7 mouse cellular contexts compared by ENCODE assay signal in the genomic region with DNA sequence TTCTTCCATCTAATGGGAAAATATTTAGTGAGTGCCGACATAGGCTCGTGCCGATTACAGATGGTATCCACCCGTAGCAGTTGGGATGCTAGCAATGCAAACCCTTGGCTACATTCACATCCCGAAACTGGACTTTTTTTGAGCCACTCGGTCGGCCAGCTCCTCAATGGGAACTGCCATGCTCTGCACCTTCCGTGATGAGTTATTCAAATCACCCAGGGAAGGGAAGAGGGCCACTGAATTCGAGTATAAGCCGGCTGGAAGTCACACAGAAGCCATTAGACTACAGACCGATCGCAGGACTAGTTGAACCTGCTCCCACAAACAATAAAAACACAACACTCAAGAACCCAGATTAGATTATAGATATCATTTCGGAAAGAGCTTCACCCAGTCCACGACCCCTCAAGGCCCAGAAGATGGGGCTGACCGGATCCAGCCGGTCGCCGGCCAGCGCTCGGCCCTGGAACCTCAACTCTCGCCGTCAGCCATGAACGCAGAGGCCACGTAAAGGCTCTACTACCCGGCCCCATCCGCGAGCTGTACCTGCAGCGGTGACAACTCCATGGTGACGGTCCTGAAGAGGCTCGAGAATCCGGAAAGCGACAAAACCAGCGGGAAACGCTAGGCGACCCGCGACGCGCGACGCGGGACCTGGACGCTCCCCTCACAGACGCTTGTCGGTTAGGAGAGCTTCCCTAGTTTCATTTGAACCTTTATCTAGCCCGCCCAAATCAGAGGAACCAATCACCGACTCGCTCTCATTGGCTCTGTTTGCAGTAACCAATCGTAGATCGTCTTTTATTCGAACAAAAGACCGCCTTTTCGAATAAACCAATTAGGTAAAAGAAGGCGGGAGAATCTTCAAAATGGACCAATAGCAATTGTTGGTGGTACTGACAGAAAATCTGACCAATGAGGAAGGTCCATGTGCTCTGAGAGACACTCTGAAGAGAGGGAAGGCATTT. TPM values are rescaled to one million over a fixed set of nuclear protein-coding genes. Genes with fewer than 3 reads are reported as not detected.
DNase-seq lines count a peak whose midpoint lies in the region; ATAC-seq lines count a peak whose summit lies in the region.

A gene (minus strand): TSS at position 690 of the 968 bp plus-strand sequence.

- under 1% methylated on average over 54 of the region's 54 CpGs for WGBS in intestine, embryonic 14.5 days

- peak; percentile 94 for DNase-seq in adrenal gland, adult 2 months
- DNase-seq in embryo, embryonic 11 days, result peak; percentile 95
- DNase-seq in gastrocnemius, postnatal 25 days, result peak; percentile 88
- DNase-seq in intestine, embryonic 14.5 days (ENCODE audit: low spot score), result peak; percentile 100
- DNase-seq in left cerebral cortex, postnatal 14 days (ENCODE audit: low spot score in 2 of 2), result peak; percentile 98 to 99
- DNase-seq in mesoderm, embryonic 11.5 days (ENCODE audit: low read depth, low spot score), result peak; percentile 97
- DNase-seq in right cerebral cortex, postnatal 36 days (ENCODE audit: low spot score in 2 of 2), result peak; percentile 87 to 93

- no peaks in the 10 kb centered on the region for H3K27me3 ChIP-seq in intestine, embryonic 14.5 days (replicated peaks; ENCODE audit: control insufficient read depth, insufficient read depth, low read length)

- H3K4me2 ChIP-seq in intestine, embryonic 14.5 days (ENCODE audit: low read length), result peak within 1 kb of the TSS; percentile 72

- peak within 1 kb of the TSS; percentile 83 for H3K9ac ChIP-seq in intestine, embryonic 14.5 days (ENCODE audit: low read length)

- ATAC-seq in intestine, embryonic 14.5 days (replicated peaks; ENCODE audit: low FRiP score, low TSS enrichment, low read depth), result peak; percentile 94

- H3K27ac ChIP-seq in intestine, embryonic 14.5 days (ENCODE audit: low read depth), result peak within 1 kb of the TSS; percentile 51; the same call in 1 of the 2 replicates

- peak within 1 kb of the TSS; percentile 70 for H3K4me3 ChIP-seq in intestine, embryonic 14.5 days (ENCODE audit: low read depth, low read length)

- intact Hi-C loops in left cerebral cortex, postnatal 14 days (cut with DNase I), result no loop called here

- H3K9me3 ChIP-seq in intestine, embryonic 14.5 days (ENCODE audit: control insufficient read depth, low read length), result no peaks in the 10 kb centered on the region

- peaks cover 36% of the 10 kb centered on the region for H3K36me3 ChIP-seq in intestine, embryonic 14.5 days (ENCODE audit: control insufficient read depth, insufficient read depth, low read length)

- H3K4me1 ChIP-seq in intestine, embryonic 14.5 days (replicated peaks; ENCODE audit: control insufficient read depth, insufficient read depth, low read length), result peaks cover 13% of the 10 kb centered on the region

RNA-seq across cellular contexts. Expression of the gene that starts here (rescaled TPM):
- 1 to 10 TPM; 4.1 to 8.1 TPM for total RNA-seq in adrenal gland, adult 2 months (2021)
- polyA plus RNA-seq in adrenal gland, adult 2 months (2012; rRNA removed), result 0.28 and 0.29 TPM in 2 replicates
- total RNA-seq in gastrocnemius, postnatal 25 days (2021), result 1 to 10 TPM; 2.3 to 3.8 TPM
- polyA plus RNA-seq in intestine, embryonic 14.5 days (2014; fragmentation: Nextera tagmentation; extraction: Ambion mirVana), result 248 and 272 TPM in 2 replicates
- 1 to 10 TPM; 4.1 to 4.9 TPM for total RNA-seq in left cerebral cortex, postnatal 14 days (2021)

Comparison
In these comparisons a context has a peak if more than half of its experiments do, and no peak if none do; other contexts are left out.
1. Peak in every context shown above with its lines: DNase-seq, ATAC-seq, H3K4me3 ChIP-seq and H3K27ac ChIP-seq.
2. RNA of the gene that starts here (polyA plus RNA-seq): 248 to 272 TPM in intestine, embryonic 14.5 days; 0.28 to 0.29 TPM in adrenal gland, adult 2 months; every median in the first group is over 100 times any median in the second.